Mouse (Mus musculus) cerebellum, adult 2 months (tissue): ENCODE results near the gene Ofd1. TPM values are rescaled to one million over a fixed set of nuclear protein-coding genes. Genes with fewer than 3 reads are reported as not detected.

Source experiments
- DNase-seq, 2 experiments: peaks; one replicate each; pipeline ENCODE4 v3.0.0; 2021
- H3K27ac ChIP-seq: fragments of 200-500 bp; 2 replicates; pipeline ENCODE4 v1.5.1; 2012; ENCODE audit warnings: low read length, control low read depth, inconsistent platforms; ENCODE audit not compliant: insufficient read depth
- H3K27me3 ChIP-seq: fragments of 200-500 bp; 2 replicates; pipeline ENCODE4 v1.6.1; 2012; ENCODE audit warnings: inconsistent platforms, mild to moderate bottlenecking, low read length, moderate library complexity; ENCODE audit not compliant: control insufficient read depth, insufficient read depth
- H3K4me1 ChIP-seq: fragments of 200-500 bp; 2 replicates; pipeline ENCODE4 v1.6.1; 2011; ENCODE audit warnings: low read length; ENCODE audit not compliant: control insufficient read depth, insufficient read depth
- H3K4me3 ChIP-seq: fragments of 200-500 bp; replicated peaks from 2 replicates; pipeline ENCODE3; 2011; ENCODE audit warnings: mild to moderate bottlenecking, low read depth, low read length, control low read depth; ENCODE audit not compliant: insufficient read depth
- CTCF ChIP-seq: fragments of 200-500 bp; IDR thresholded peaks from 2 replicates; pipeline ENCODE4 v1.5.1; 2011; ENCODE audit warnings: low read depth, mild to moderate bottlenecking, control low read depth, low read length, moderate library complexity, borderline replicate concordance; ENCODE audit not compliant: insufficient read depth
- POLR2A ChIP-seq: fragments of 200-500 bp; IDR thresholded peaks from 2 replicates; pipeline ENCODE4 v1.6.1; 2011; ENCODE audit warnings: low read length, control low read depth, borderline replicate concordance; ENCODE audit not compliant: insufficient read depth
- WGBS: fragments of 180-500 bp; shearing (Covaris S2); methylation state at CpG from one replicate; pipeline ENCODE4 v1.1.7; 2018; 5-methylcytosine and 5-hydroxymethylcytosine counted together
- polyA plus RNA-seq: library from polyadenylated mRNA; depleted of rRNA; stranded (reverse); fragments of >200 nt; gene quantifications from 2 replicates; pipeline ENCODE4 v1.2.3, GENCODE M21; 2012

The Ofd1 gene
- polyA plus RNA-seq, 1 experiment = 5.8 TPM

GRCm38 (mm10) chrX:166384935-166385334, 55.6 kb downstream of the Ofd1 start:
- TF ChIP-seq CTCF (no peak), POLR2A (no peak)
- Histone ChIP-seq H3K4me1 (peaks cover 9% of the 10 kb centered on the region; the same call in 1 of the 2 replicates), H3K4me3 (no peak overlapping the region), H3K27me3 (no peaks in the 10 kb centered on the region), H3K27ac (0 out of 2 replicates have a peak overlapping the region, but pooled peaks have one; percentile 7)
- WGBS = 13% methylated on average over 3 of the region's 3 CpGs
- peak in 1 of 2 experiments; percentile 57 for DNase-seq

GRCm38 (mm10) chrX:166383606-166384005, 56.9 kb downstream of the Ofd1 start:
- peaks cover 9% of the 10 kb centered on the region; the same call in 1 of the 2 replicates for H3K4me1 ChIP-seq
- TF ChIP-seq CTCF (no peak), POLR2A (no peak)
- 39% methylated on average over 2 of the region's 2 CpGs for WGBS
- no peak for DNase-seq
- H3K4me3 ChIP-seq = no peak overlapping the region
- H3K27ac ChIP-seq = no peak overlapping the region
- H3K27me3 ChIP-seq = no peaks in the 10 kb centered on the region

GRCm38 (mm10) chrX:166378652-166379051, 61.9 kb downstream of the Ofd1 start:
- Histone ChIP-seq H3K27ac (no peak overlapping the region), H3K27me3 (no peaks in the 10 kb centered on the region), H3K4me3 (no peak overlapping the region), H3K4me1 (peaks cover 7% of the 10 kb centered on the region; the same call in 1 of the 2 replicates)
- WGBS = 87% methylated on average over 5 of the region's 5 CpGs
- TF ChIP-seq POLR2A (no peak), CTCF (no peak)
- no peak for DNase-seq

- Histone ChIP-seq H3K27ac (no peak overlapping the region; the same call in 1 of the 2 replicates), H3K4me3 (no peak overlapping the region), H3K27me3 (no peaks in the 10 kb centered on the region), H3K4me1 (peaks cover 5% of the 10 kb centered on the region; the same call in 1 of the 2 replicates)
- whole genome bisulfite sequencing = 56% methylated on average over 9 of the region's 9 CpGs
- TF ChIP-seq POLR2A (no peak), CTCF (no peak)
- DNase-seq = peak in 1 of 2 experiments; percentile 44
Measured at GRCm38 (mm10) chrX:166376681-166377328, 63.7 kb downstream of the Ofd1 start.

- H3K4me3 ChIP-seq = no peak overlapping the region
- TF ChIP-seq CTCF = no peak
- TF ChIP-seq POLR2A = no peak
- no peaks in the 10 kb centered on the region for H3K27me3 ChIP-seq
- no peaks in the 10 kb centered on the region; the same call in 1 of the 2 replicates for H3K4me1 ChIP-seq
- DNase-seq = no peak
- peak overlapping the region; percentile 16; the same call in 1 of the 2 replicates for H3K27ac ChIP-seq
- WGBS = 30% methylated on average over 8 of the region's 8 CpGs
Measured at GRCm38 (mm10) chrX:166365458-166366213, 74.9 kb downstream of the Ofd1 start.

GRCm38 (mm10) chrX:166360455-166360854, 80.0 kb downstream of the Ofd1 start:
- no peak overlapping the region for H3K27ac ChIP-seq
- DNase-seq = no peak
- TF ChIP-seq CTCF (no peak), POLR2A (no peak)
- H3K4me3 ChIP-seq = no peak overlapping the region
- no peaks in the 10 kb centered on the region for H3K27me3 ChIP-seq
- peaks cover 12% of the 10 kb centered on the region; the same call in 1 of the 2 replicates for H3K4me1 ChIP-seq
- 75% methylated on average over 4 of the region's 4 CpGs for WGBS

GRCm38 (mm10) chrX:166359927-166360440, 80.5 kb downstream of the Ofd1 start:
- no peak for DNase-seq
- Histone ChIP-seq H3K4me3 (no peak overlapping the region), H3K4me1 (peaks cover 14% of the 10 kb centered on the region), H3K27ac (no peak overlapping the region), H3K27me3 (no peaks in the 10 kb centered on the region)
- TF ChIP-seq POLR2A (no peak), CTCF (no peak)
- WGBS = 98% methylated on average over 2 of the region's 2 CpGs
